Mouse (Mus musculus) thymus, adult 2 months (tissue): ENCODE measurements around the gene A630089N07Rik.

ENCODE experiments used
- CTCF ChIP-seq: fragments of 200-500 bp; IDR thresholded peaks from 2 replicates; pipeline ENCODE4 v1.5.1; 2012; ENCODE audit warnings: mild to moderate bottlenecking, control low read depth, low read length, moderate library complexity, borderline replicate concordance; ENCODE audit not compliant: control insufficient read depth, poor library complexity, insufficient read depth; ENCODE audit errors: extremely low read depth
- POLR2A ChIP-seq: fragments of 200-500 bp; IDR thresholded peaks from 2 replicates; pipeline ENCODE4 v1.6.1; 2012; ENCODE audit warnings: mild to moderate bottlenecking, low read length, control low read depth, moderate library complexity; ENCODE audit not compliant: control insufficient read depth, poor library complexity, insufficient read depth; ENCODE audit errors: extremely low read depth

GRCm38 (mm10) chr16:97996616-97997382 is 85.5 kb downstream of the A630089N07Rik start, which contains the start of gene B230307C23Rik:
- no peak for TF ChIP-seq POLR2A
- TF ChIP-seq CTCF, result no peak
